Mouse (Mus musculus): Measurements from ENCODE around the gene Prok2. TPM values are rescaled to one million over a fixed set of nuclear protein-coding genes. Genes with fewer than 3 reads are reported as not detected.

Gene Prok2
- polyA plus RNA-seq, 1 experiment from 2014 or later = 0.12 TPM

DNA sequence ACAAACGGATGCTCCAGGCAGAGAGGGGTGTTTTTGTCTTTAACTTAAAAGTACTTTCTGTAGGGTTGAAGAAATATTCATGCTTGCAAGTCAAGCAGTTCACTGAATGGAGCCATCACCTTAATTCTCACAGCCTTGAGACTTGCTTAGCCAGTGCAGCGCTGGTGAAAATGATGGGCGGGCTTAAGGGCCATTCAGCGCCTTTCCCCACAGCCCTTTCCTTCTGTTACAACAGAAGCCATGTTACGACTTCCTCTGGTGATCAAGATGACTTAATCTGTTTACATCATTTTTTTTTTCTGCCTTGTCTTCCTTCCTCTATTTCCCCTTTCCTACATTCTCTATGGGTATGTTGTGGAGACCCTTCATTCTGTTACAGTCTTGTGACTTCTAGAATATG, 20.1 kb upstream of the Prok2 start:
- no peaks in the 10 kb centered on the region for H3K9me3 ChIP-seq (ENCODE audit: low read depth, low read length)

DNA sequence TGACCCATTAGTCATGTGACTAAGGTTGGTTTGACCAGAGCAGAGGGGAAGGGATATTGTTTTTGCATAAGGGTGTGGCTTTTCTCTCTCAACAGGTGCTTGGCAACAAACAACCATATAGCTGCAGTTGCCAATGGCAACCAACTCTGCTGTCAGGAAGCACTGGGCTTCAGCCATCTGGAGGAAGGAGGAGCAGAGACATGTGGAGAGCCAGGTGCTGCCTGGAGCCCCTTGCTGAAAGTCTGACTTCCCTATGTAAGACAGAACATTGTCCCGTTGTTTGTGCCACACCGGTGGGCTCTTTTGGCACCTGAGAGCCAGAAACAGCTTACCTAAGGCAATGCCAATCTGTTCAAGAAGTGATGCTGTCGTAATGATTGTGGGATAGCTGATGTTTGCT, 16.7 kb upstream of the Prok2 start:
- no peak overlapping the region for H3K27ac ChIP-seq (ENCODE audit: low read depth)
- H3K9ac ChIP-seq = no peak overlapping the region
- H3K27me3 ChIP-seq (ENCODE audit: insufficient read depth, low read length) = no peaks in the 10 kb centered on the region
- DNase-seq (no peak), ATAC-seq (ENCODE audit: insufficient read depth) (no peak)
- H3K9me3 ChIP-seq (ENCODE audit: low read depth, low read length) = no peaks in the 10 kb centered on the region
- no peak for TF ChIP-seq CTCF (IDR thresholded peaks at IDR 0.05; ENCODE audit: low read depth)
- no peak overlapping the region for H3K4me2 ChIP-seq
- WGBS = 75% methylated on average over 3 of the region's 3 CpGs
- no peaks in the 10 kb centered on the region for H3K36me3 ChIP-seq (ENCODE audit: insufficient read depth)
- no peaks in the 10 kb centered on the region for H3K4me1 ChIP-seq (ENCODE audit: insufficient read depth)
- no peak overlapping the region for H3K4me3 ChIP-seq (ENCODE audit: low read depth, low read length)

More for the DNA sequence above, 20.1 kb upstream of the Prok2 start:
- Histone ChIP-seq H3K27ac (ENCODE audit: low read depth) (no peak overlapping the region), H3K4me3 (ENCODE audit: low read depth, low read length) (no peak overlapping the region), H3K9ac (no peak overlapping the region), H3K4me2 (no peak overlapping the region), H3K4me1 (ENCODE audit: insufficient read depth) (no peaks in the 10 kb centered on the region), H3K36me3 (ENCODE audit: insufficient read depth) (no peaks in the 10 kb centered on the region), H3K27me3 (ENCODE audit: insufficient read depth, low read length) (no peaks in the 10 kb centered on the region)
- no peak for TF ChIP-seq CTCF (IDR thresholded peaks at IDR 0.05; ENCODE audit: low read depth)
- no peak for ATAC-seq (ENCODE audit: insufficient read depth)
- WGBS = 70% methylated on average over 5 of the region's 5 CpGs
- no peak for DNase-seq

DNA sequence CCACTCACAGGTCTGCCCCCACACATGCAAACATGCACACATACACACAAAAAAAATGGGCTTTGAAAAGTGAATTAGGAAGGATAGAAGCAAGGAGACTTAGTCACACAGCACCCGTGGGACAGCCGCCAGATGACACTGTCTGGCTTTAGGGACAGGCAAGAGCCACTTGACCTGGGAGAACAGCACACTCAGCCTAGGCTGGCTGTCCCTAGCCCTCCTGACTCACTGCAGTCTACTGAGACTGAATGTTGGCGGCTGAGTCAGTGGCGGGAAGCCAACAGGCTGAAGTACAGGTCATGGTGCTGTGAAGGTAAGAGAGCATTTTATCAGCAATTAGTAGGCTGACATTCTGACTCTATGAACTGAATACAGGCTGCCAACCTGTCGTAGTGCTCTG, 8.5 kb upstream of the Prok2 start:
- Histone ChIP-seq H3K4me2 (no peak overlapping the region), H3K9ac (no peak overlapping the region), H3K27me3 (ENCODE audit: insufficient read depth, low read length) (no peaks in the 10 kb centered on the region), H3K36me3 (ENCODE audit: insufficient read depth) (no peaks in the 10 kb centered on the region), H3K9me3 (ENCODE audit: low read depth, low read length) (no peaks in the 10 kb centered on the region), H3K4me1 (ENCODE audit: insufficient read depth) (no peaks in the 10 kb centered on the region), H3K27ac (ENCODE audit: low read depth) (no peak overlapping the region), H3K4me3 (ENCODE audit: low read depth, low read length) (no peak overlapping the region)
- DNase-seq (no peak), ATAC-seq (ENCODE audit: insufficient read depth) (no peak)
- no peak for TF ChIP-seq CTCF (IDR thresholded peaks at IDR 0.05; ENCODE audit: low read depth)
- WGBS = 55% methylated on average over 5 of the region's 5 CpGs

DNA sequence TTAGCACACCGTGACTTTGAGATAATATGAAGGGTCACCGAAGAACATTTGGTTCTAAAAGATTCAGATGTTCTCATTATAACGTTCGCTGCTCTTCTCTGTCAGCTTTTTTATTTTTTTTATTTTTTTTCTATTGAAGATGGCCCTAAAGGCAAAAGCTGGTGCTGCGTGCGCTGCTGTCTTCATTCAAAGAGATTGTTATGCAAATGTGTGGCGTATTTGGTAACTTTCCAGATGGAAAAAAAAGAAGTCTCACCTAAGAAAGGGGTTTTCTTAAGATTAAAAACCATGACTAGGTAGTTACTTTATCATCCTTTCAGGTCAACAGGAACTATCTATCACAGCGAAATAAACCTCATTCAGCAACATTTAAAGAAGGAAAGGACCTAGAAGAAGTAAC, 6.5 kb upstream of the Prok2 start:
- H3K9ac ChIP-seq = no peak overlapping the region
- no peaks in the 10 kb centered on the region for H3K4me1 ChIP-seq (ENCODE audit: insufficient read depth)
- H3K4me3 ChIP-seq (ENCODE audit: low read depth, low read length) = no peak overlapping the region
- no peak for ATAC-seq (ENCODE audit: insufficient read depth)
- no peak overlapping the region for H3K27ac ChIP-seq (ENCODE audit: low read depth)
- no peaks in the 10 kb centered on the region for H3K9me3 ChIP-seq (ENCODE audit: low read depth, low read length)
- no peaks in the 10 kb centered on the region for H3K36me3 ChIP-seq (ENCODE audit: insufficient read depth)
- H3K4me2 ChIP-seq = no peak overlapping the region
- no peak for TF ChIP-seq CTCF (IDR thresholded peaks at IDR 0.05; ENCODE audit: low read depth)
- H3K27me3 ChIP-seq (ENCODE audit: insufficient read depth, low read length) = 0 out of 2 replicates have a peak, but pooled peaks cover 3% of the 10 kb centered on the region
- 77% methylated on average over 8 of the region's 8 CpGs for WGBS
- DNase-seq = no peak

DNA sequence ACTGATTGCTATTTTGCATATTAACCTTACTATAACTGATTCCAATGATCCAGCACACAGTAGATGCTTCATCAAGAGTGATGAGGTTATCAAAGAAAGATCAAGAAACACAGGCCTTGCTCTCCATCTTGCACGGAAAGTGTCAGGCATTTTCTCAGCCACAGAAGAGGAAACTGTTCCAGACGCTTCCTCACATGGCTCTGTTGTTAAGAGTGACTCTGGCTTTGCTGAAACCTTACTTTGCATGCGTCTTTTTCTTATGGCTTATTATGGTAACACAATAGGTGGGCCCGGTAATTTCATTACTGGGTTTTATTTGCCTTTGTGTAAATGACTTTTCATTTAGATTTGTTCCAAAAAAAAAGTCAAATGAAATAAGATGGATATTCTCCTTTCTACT, 5.7 kb upstream of the Prok2 start:
- Histone ChIP-seq H3K27ac (ENCODE audit: low read depth) (no peak overlapping the region), H3K4me1 (ENCODE audit: insufficient read depth) (no peaks in the 10 kb centered on the region), H3K4me2 (no peak overlapping the region), H3K4me3 (ENCODE audit: low read depth, low read length) (no peak overlapping the region), H3K9me3 (ENCODE audit: low read depth, low read length) (no peaks in the 10 kb centered on the region), H3K36me3 (ENCODE audit: insufficient read depth) (no peaks in the 10 kb centered on the region), H3K9ac (no peak overlapping the region), H3K27me3 (ENCODE audit: insufficient read depth, low read length) (peaks cover 10% of the 10 kb centered on the region)
- WGBS = 79% methylated on average over 4 of the region's 4 CpGs
- TF ChIP-seq CTCF (IDR thresholded peaks at IDR 0.05; ENCODE audit: low read depth) = no peak
- DNase-seq = no peak
- ATAC-seq (ENCODE audit: insufficient read depth) = no peak

DNA sequence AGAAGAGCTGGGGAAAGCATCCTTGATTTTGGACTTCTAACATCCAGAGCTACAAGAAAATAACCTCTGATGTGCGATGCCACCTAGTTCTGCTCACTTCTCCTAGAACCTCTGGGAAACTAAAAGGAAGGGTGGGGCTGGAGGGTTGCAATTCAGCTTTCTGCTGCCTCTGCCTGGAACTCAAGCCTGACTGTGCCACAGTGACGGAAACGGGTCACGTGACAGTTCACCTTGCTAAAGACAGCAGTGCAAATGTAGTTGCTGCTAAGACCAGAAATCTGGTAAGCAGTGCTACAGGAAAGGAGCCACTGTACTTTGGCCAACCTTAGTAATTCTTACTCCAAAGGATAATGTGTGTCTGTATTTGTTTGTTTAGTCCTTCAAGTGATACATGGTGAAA, 3.7 kb upstream of the Prok2 start:
- 82% methylated on average over 4 of the region's 4 CpGs for WGBS
- no peaks in the 10 kb centered on the region for H3K36me3 ChIP-seq (ENCODE audit: insufficient read depth)

DNA sequence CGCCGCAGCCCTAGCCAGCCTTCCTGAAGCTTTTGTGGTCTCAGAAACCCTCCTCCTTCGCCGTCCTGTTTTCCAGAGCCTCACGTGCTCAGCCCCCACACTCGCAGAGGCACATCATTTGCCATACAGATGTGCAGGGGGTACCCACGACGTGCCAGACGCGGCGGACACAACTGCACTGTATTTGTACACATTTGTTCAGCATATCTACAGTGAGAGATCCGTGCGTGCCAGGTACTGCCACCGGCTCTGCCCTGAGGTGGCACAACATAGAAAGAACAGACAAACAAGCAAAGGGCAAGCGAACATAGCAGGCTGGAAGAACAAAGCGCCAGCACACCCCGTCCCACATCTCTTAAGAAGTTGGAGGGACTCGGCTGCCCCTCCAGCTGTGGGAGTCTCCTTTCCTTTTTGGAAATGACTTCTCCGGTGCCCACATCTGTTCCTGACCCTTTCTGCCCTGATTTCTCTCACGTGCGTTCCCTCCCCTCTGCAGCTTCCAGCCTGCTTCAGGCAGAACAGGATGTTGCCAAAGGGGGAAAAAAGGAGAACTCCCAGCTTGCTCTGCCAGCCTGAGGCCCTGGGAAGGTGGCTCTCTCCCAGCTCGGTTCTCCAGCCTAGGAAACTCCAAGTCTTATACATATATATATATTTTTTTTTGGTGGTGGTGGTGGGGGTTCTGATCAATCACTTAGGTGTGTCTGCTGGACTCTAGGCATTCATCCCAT, 548 bp upstream of the Prok2 start:
- H3K27ac ChIP-seq (ENCODE audit: low read depth) = no peak overlapping the region
- H3K36me3 ChIP-seq (ENCODE audit: insufficient read depth) = no peaks in the 10 kb centered on the region
- H3K9ac ChIP-seq = peak overlapping the region; percentile 44
- no peaks in the 10 kb centered on the region for H3K4me1 ChIP-seq (ENCODE audit: insufficient read depth)
- peaks cover 33% of the 10 kb centered on the region for H3K27me3 ChIP-seq (ENCODE audit: insufficient read depth, low read length)
- DNase-seq (peak; percentile 27), ATAC-seq (ENCODE audit: insufficient read depth) (peak; percentile 44)
- no peak for TF ChIP-seq CTCF (IDR thresholded peaks at IDR 0.05; ENCODE audit: low read depth)
- WGBS = 5% methylated on average over 22 of the region's 22 CpGs
- no peaks in the 10 kb centered on the region for H3K9me3 ChIP-seq (ENCODE audit: low read depth, low read length)
- peak overlapping the region; percentile 45 for H3K4me3 ChIP-seq (ENCODE audit: low read depth, low read length)
- H3K4me2 ChIP-seq = peak overlapping the region; percentile 96

More for the DNA sequence above, 3.7 kb upstream of the Prok2 start:
- Histone ChIP-seq H3K4me3 (ENCODE audit: low read depth, low read length) (no peak overlapping the region), H3K4me2 (no peak overlapping the region), H3K27ac (ENCODE audit: low read depth) (no peak overlapping the region), H3K27me3 (ENCODE audit: insufficient read depth, low read length) (peaks cover 31% of the 10 kb centered on the region), H3K9ac (no peak overlapping the region), H3K4me1 (ENCODE audit: insufficient read depth) (no peaks in the 10 kb centered on the region), H3K9me3 (ENCODE audit: low read depth, low read length) (no peaks in the 10 kb centered on the region)
- no peak for ATAC-seq (ENCODE audit: insufficient read depth)
- no peak for TF ChIP-seq CTCF (IDR thresholded peaks at IDR 0.05; ENCODE audit: low read depth)
- no peak for DNase-seq

Data from lung, embryonic 14.5 days (tissue).